Mouse (Mus musculus): ENCODE data around the gene Zfp106.
A peak's percentile ranks its signal among the peaks of the same experiment; 100 is the strongest.

Gene Zfp106

DNA sequence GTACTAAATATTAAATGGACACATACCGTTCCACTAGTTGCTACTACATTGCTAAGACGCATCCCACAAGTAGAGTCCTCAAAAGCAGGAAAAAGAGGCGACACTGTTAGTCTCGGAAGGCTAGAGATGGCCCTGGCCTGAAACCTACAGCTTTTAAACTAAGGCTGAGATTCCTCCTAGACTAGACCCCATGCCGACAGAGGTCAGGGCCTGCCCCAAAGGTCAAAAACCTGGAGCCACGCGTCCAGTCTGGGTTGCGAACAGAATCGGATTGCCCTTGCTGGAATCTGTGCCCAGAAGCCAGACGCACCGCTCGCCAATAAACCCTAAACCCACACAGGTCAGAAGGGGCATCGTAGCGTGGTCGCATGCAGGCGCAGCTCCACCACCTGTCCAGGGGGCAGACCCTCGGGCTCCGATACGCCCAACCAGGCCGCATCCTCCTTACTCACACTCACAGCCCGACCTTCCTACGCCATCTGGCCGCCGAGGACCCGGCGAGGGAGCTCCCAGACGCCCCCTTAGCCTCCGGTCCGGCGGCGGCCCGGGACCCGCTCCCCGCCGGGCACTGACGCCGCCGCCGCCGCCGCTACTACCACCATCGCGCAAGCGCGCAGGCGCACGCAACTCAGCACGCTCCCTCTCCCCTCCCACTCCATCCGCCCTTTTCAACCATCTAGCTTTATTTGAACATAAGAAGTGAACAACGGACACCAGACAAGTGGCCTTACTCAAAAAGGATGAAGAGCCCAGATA is at the start of gene Zfp106:
Gene Zfp106, minus strand, starts transcription at position 609 of the 756 bp plus-strand sequence.
- peak; percentile 94 for DNase-seq (ENCODE audit: low read depth)

DNA sequence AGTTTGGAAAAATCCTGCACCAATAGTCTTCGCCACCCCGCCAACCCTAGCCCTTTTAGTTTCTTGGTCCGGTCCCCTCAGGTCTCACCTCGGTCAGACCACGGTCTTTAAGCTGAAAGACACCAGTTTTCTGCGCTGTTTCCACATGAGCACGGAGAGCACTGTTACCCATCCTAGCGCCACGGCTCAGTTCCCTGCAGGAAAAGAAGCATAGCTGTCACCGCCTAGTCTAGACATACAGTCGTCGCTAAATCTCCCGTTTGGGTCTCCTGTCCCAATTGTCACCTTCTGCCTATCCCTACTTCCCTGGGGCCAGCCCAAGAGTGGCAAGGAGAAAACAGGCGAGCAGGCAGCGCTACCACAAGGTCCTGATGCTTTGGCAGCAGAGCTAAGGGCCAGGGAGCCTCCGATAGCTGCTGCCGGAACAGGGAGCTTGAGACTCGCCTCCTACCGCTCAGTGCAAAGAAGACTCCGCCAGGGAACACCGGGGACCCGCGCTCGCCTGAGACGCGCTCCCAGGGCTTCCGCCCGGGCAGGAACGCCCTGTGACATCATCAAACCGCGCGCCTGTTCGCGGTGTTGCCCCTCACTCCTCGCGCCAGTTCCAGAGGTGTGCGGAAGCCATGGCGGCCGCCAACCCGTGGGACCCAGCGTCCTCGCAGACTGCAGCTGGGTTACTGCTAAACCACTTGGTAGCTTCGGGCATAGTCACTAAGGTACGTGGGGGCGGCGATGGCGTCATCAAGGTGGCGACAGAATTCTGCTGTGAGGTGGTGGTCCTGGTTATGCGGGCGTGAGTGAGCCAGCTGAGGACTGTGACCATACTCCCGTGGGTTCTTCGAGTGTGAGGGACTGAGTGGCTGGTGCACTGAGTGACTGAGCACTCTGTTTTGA is 45.4 kb upstream of the Zfp106 start, which contains the start of the genes Haus2 and Lrrc57:
Gene Haus2, plus strand, starts transcription at position 554 of the 894 bp plus-strand sequence.
Gene Lrrc57, minus strand, starts transcription at position 691 of the 894 bp plus-strand sequence.
- DNase-seq (ENCODE audit: low read depth), result peak; percentile 92

DNA sequence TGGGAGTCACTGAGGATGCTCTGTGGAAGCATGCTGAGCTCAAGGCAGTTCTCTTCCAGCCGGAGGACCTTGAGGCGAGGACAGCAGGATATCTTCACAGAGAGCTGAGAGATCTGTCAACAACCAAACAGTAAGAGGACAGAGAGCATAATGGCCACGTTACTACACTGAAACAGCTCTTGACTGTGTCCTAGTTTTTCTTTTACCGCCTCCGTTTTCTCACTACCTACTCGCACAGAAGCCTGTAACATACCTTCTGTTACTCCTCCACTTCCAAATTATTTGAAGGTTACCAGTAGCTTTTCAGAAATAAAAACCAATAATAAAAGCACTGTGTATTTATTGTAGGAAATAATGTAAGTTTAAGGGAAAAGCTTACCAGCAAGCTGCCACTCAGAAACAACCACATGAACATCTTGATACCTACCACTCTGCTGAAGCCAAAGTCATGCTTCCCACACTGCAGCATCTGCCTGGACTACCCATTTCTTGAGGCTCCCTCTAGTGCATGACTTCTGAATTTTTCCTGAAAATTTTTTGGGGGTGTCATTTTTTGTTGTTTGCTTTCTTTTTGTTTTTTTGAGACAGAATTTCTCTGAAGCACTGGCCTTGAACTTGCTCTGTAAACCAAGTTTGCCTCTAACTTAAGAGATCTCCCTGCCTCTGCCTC is 42.5 kb upstream of the Zfp106 start:
- DNase-seq (ENCODE audit: low read depth), result peak; percentile 60

DNA sequence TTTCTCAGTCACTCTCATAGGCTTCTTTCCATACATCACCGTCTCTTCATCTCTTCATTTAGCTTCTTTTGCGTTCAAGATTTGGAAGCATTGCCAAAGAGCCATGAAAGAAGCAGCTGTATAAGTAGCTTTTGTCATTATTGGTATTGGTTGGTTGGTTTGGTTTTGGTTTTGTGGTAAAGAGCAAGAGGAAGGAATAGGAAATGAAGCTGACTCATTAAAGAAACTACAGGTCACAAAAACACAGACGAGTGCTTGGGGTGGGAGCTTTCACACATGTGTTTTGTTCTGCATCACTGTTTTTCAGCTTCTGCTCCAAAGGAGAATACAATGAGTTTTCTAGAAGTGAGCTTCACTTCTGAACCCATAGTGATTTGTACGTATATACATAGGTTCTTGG is 35.9 kb upstream of the Zfp106 start:
- DNase-seq (ENCODE audit: low read depth), result peak; percentile 75

DNA sequence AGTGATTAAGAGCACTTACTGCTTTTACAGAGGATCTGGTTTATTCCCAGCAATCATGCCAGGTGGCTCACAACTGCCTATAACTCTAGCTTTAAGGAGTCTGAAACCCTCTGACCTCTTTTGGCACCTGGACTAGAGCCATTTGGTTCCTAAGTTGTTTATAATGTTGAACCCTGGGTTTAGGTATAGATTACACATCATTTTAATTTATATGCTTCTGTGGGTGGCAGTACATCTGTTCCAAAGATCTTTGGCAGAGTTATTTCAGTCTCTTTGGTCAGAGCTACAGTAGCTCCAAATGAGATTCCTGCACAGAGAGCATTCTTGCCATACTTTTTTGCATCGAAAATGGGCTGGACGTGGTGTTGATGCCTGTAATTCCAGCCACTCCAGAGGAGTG is 34.1 kb upstream of the Zfp106 start:
- DNase-seq (ENCODE audit: low read depth), result no peak

DNA sequence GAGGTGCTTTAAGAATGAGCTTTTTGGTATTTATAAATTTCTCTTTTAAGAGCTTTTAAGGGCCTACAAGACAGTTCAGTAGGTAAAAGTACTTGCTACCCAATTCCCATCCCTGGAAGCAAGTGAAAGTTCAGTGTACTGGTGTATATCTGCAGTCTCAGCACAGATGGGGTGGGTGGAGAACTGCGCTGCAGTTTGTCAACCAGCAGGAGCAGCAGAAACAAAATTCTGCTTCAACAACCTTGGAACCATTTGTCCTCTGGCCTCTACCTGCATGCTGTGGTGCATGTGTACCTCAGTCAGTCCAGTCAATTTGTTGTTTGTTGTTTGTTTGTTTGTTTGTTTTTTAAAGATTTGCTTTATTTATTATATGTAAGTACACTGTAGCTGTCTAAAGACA is 28.6 kb upstream of the Zfp106 start:
- DNase-seq (ENCODE audit: low read depth), result no peak

DNA sequence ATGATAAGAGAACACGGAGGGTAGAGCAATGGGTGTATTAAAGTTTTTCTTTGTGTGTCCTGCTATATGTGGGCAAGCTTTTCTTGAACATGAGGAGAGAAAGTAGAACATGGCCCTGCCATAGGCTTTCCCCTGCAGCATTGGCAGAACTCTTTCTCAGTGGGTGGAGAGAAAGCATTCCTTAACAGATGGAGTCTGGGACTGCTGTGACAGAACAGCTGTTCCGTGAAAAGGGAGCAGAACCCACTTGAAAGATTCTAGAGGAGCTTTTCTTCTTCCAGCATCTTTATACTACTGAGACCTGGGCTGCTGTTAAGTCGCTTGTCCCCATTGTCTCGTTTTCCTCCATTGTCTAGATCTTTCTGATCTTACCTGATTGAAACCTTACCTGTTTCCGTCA is 26.1 kb upstream of the Zfp106 start:
- no peak for DNase-seq (ENCODE audit: low read depth)

DNA sequence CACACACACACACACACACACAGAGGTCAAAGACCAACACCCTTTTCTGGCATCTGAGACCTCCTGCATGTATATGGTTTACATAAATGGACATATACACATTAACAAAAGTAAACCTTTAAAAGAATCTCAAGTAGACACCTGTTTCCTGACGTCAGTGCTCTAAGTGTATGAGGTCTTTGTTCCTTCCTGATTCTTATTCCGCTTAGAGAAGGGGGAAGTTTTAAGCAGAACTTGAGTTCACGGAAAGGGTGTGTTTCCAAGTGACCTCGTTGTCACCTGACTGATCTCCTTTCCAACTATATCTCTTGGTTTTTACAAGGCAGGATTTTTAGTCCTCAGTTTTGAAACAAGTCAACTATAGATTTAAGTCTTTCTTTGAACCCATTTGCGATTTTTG is 14.6 kb upstream of the Zfp106 start:
- peak; percentile 84 for DNase-seq (ENCODE audit: low read depth)

DNA sequence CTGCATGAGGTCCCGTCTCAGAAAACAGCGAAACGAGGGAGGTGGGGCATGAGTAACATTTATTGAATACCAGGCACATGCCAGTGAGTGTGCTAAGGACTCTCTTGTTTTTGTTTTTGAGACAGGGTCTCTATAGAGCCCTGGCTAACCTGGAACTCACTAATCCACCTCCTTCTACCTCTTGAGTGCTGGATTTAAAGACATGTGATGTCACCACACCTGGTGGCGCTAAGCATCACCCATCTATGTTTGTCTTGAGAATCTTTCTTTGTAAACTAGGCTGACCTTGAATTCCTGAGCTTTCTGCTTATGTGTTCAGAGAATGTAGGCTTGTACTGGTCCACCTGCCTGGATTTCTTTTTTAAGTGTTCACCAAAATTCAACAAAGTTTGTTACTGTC is 14.2 kb upstream of the Zfp106 start:
- no peak for DNase-seq (ENCODE audit: low read depth)

DNA sequence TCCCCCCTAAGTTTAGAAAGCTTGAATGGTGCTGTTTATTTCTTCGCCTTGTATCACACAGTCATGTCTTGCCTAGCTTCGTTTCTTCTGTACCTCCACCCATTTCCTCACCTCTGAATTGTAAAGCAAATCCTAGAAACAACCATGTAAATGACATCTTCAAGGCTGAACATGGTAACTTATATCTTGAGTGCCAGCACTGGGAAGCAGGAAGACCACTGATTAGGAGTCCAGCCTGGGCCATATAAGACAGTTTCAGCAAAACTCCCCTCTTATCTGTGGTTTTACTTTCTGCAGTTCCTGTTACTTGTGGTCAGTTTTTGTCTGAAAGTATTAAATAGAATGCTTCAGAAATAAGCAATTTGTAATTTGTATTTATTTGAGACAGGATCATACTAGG is 12.3 kb upstream of the Zfp106 start:
- DNase-seq (ENCODE audit: low read depth), result peak; percentile 75

DNA sequence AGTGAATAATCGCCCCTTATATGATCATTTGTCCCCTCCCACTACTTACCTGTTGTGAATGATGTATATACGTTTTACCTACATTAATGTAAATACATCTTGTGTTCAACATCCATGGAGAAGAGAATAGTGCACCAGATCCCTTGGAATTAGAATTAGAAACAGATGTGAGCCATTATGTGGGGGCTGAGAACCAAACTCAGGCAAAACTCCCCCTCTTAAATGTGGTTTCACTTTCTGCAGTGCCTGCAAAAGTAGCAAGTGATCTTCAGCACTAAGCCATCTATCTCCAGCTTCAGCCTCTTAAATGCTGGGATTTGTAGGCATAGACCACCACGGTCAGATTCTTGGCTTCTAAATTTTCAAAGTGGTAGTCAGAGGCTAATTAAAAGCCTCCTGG is 11.5 kb upstream of the Zfp106 start:
- no peak for DNase-seq (ENCODE audit: low read depth)

DNA sequence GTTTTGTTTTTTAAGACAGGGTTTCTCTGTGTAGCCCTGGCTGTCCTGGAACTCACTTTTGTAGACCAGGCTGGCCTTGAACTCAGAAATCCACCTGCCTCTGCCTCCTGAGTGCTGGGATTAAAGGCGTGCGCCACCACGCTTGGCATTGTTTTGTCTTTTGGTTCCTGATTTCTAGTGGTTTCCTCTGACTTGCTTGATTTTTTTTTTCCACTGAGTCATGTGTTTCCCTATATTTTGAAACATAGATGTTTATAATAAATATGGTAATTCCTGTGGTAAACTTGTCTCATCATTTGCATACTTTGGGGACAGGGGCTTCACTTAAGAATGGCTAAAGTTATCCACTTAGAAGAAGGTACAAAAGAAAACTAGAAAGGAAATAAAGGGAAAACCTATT is 8.5 kb upstream of the Zfp106 start:
- DNase-seq (ENCODE audit: low read depth), result peak; percentile 60

DNA sequence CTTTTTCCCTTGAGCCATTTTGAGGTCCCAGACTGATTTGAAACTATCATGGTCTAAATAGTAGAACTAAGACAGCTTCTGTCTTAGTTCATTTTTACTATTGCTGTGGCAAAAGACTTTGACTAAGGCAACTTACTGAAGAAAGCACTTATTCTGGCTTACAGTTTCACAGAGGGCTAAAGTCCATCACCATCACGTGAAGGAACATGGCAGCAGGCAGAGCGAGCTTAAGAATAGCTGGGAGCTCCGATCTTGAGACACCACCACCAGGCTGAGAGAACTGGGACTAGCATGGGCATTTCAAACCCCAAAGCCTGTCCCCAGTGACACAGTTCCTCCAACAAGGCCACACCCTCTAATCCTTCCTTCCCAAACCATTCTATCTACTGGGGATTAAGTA is 7.4 kb upstream of the Zfp106 start:
- DNase-seq (ENCODE audit: low read depth), result no peak

DNA sequence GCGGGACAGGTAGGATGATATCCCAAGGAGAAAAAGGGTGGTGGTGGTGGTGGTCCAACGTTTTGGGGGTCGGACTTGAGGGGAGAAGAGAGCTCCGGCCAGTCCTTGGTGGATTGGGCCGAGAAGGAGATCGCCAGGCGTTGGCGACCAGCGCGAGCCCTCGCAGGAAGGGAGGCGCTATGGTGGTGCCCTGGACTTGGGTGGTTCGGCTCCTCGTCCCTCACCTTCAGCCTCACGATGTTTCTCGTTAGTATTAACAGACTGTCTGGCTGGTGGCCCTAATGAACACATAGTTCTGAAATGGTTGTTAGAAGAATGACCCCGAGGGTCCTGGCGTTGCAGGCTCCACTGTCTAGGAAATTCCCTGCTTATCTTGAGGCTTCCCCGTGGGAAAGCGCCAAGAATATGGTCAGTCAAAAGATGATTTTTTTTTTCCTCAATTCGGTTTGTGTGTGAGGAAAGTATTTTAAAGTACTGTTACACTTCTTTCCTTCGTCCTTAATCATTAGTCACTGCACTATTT is 4.2 kb upstream of the Zfp106 start:
- DNase-seq (ENCODE audit: low read depth), result peak; percentile 19

DNA sequence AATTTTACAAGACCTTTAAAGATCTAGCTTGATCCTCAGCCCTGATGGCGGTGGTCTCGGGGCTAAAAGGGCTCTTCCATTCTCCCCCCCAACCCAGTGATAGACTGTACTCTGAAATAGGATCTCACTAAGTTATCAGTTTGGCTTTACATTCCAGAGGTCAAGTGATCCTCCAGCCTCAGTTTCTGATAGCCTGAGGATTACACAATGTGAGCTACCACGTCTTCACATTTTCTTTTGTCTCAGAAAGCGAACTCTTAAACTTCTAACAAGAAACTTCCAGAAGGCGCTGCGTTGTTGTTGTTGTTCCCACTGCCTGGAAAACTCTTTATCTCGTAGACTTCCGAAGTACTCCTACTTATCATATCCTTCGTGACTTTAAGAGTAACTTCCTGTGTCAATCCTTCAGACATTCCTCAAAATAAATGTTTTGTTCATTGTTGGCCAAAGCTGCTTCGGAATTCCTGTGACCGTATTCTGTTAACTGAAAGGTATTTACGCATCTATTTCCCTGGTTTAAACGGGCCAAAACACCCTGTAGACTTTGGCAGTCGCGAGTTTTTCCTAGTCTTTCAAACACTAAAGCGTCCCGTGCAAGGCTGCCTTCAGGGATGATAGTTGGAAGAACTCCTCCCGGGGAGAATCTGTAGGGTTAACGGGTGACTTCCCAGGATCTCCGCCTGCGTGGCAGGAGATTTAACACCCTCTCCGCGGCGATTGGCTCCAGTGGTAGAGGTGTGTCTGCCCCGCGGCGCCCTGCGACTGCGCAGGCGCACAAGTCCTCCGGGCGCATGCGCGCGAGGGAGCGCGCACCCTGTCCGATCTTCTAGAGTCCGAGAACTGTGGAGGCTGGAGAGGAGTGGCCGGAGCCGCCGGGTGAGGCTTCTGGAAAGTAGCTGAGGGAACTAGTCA is 3.5 kb upstream of the Zfp106 start, which contains the start of gene Snap23:
Gene Snap23, plus strand, starts transcription at position 786 of the 912 bp plus-strand sequence.
- DNase-seq (ENCODE audit: low read depth), result peak; percentile 94

DNA sequence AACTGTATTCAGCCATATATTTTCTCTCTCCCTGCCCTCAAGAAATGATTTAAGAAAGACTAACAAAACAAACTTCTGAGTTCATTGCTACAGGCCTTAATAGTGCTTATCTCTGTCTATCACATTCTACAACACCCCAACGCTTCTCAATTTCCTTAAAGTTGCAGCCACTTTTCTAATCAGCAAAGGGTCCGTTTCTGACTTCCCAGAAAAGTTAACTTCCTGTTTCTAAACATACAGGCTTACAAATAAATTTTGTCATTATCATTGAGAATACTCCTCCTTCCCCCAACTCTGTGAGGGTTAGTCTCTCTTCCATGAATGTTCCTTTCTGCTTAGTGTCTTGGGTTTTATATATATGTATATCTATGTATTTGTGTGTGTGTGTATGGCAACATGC is 1.7 kb upstream of the Zfp106 start:
- peak; percentile 55 for DNase-seq (ENCODE audit: low read depth)

DNA sequence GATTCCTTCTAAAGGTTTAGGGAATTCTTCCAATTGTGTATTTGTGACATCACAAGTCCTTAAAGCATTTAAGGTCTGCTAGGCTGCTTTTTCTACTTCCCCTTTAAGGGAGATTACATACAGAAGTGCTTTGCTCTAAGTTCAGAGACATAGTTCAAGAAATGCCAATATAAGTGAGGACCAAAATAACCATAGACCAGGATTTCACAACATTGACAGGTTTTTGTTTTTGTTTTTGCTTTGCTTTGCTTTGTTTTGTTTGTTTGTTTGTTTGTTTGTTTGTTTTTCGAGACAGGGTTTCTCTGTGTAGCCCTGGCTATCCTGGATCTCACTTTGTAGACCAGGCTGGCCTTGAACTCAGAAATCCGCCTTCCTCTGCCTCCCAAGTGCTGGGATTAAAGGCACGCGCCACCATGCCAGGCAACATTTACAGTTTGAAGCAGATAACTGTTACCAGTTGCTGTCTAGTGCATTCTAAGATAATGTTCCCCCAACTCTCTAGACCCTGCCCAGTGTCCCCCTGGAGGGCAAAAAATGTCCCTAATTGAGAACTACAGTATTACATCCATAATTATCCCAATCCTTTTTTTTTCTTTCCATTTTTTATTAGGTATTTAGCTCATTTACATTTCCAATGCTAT is 1.0 kb upstream of the Zfp106 start:
- DNase-seq (ENCODE audit: low read depth), result peak; percentile 32

DNA sequence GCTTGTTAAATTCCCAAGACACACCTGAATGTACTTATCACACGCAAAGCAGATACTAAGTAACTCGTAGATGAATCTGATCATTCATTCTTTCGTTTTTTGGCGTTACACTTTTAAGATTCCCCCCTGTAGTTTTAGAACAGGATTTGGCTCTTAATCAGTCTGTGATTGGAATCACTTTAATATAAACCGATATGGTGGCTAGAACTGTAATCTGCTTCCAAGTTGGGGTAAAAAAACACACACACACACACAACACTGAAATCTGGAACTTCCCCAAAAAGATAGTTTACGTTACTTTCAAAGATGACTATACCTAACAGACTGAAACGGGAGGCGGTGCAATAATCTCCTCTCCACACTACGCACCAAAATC is 796 bp downstream of the Zfp106 start:
- DNase-seq (ENCODE audit: low read depth), result peak; percentile 49

DNA sequence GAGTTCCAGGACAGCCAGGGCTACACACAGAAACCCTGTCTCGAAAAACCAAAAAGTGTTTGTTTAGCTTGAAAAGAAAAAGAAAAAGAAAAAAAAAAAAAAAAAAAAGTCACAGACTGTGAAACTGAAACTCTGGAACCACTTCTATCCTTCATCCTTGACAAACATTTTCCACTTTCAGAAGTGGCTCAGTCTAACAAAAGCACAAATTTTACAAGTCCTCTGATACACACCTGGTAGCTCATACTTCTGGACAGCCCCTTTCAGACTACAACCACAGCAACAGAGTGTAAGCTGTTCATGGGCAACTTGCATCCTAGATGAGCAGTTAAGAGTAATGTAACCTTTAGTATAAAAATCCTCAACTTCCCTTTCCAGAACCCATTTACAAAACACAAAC is 2.1 kb downstream of the Zfp106 start:
- no peak for DNase-seq (ENCODE audit: low read depth)

DNA sequence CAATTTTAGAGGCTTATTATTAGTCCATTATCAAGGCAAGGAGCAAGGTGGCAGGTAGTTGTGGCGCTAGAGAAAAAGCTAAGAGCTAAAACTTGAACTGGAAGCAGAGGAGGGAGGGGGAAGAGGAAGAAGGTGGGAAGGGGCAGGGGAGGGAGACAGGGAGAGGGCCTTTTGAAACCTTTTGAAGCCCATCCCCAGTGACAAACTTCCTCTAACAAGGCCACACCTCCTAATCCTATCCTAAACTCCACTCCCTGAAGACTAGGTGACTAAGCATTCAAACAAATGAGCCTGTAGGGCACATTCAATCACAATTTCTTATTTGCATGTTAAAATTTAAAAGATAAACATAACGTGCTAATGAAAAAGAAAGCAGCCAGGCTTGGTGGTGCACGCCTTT is 4.8 kb downstream of the Zfp106 start:
- DNase-seq (ENCODE audit: low read depth), result peak; percentile 66

DNA sequence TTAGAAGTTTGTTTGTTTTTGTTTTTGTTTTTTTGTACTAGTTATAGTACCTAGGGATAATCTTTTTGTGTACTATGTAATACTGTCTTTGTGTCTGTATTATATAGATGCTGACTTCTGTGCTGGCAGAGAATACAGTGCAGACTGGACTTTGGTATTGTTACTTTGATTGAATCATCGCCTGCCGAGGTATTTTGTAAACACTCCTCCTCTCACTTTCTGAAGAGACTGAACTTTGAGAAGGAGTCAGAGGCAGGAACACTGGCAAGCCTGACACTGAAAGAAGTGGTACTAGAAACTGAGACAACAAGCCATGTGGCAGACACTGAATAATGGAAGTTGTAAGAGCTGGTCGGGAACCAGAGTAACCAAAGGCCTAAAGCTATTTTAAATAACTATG is 6.8 kb downstream of the Zfp106 start:
- DNase-seq (ENCODE audit: low read depth), result no peak

All from 416B (cell line).